In the genomic region with DNA sequence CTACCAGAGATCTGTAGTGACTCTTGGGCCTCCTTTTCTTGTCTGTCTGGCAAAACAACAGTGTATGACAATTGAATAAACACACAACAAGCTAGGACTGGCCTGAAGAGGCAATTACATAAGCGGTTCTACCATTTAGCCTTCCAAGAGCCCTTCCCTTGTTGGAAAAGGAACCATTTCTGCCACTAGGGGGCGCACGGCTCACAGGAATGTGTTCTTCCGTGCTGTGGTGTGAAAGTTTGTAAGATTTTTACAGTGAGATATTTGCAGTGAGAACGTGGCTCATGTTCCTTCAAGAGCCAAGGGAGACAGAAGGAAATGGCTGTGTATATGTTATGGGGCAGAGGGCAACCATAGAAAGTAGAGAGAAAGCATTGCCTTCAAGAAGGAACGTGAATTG, we compare ENCODE assay signal across 8 mouse cellular contexts. TPM values are rescaled to one million over a fixed set of nuclear protein-coding genes. Genes with fewer than 3 reads are reported as not detected.
DNase-seq lines count a peak whose midpoint lies in the region; ATAC-seq and TF ChIP-seq lines count a peak whose summit lies in the region.

No protein-coding gene starts in this region.

- no peaks in the 10 kb centered on the region for H3K4me1 ChIP-seq in neural tube, embryonic 15.5 days
- H3K4me1 ChIP-seq in kidney, adult 2 months (ENCODE audit: control insufficient read depth, insufficient read depth, low read length), result no peaks in the 10 kb centered on the region; the same call in 1 of the 2 replicates
- H3K4me1 ChIP-seq in limb, embryonic 14.5 days (ENCODE audit: control insufficient read depth, insufficient read depth, low read length), result no peaks in the 10 kb centered on the region
- peaks cover 41% of the 10 kb centered on the region for H3K4me1 ChIP-seq in thymus, adult 2 months (replicated peaks; ENCODE audit: control insufficient read depth, insufficient read depth, low read length)

- TF ChIP-seq CTCF in kidney, adult 2 months (conservative IDR thresholded peaks at IDR 0.05; ENCODE audit: insufficient read depth, insufficient read length, low read depth, low read length), result peak; percentile 97
- no peak for TF ChIP-seq CTCF in thymus, adult 2 months (IDR thresholded peaks at IDR 0.05; ENCODE audit: borderline replicate concordance, control insufficient read depth, extremely low read depth, insufficient read depth, low read length, poor library complexity)

- no peak overlapping the region for H3K4me2 ChIP-seq in neural tube, embryonic 15.5 days
- no peak overlapping the region for H3K4me2 ChIP-seq in limb, embryonic 14.5 days (replicated peaks; ENCODE audit: low read depth, low read length, severe bottlenecking)

- 0 out of 2 replicates have a peak, but pooled peaks cover 4% of the 10 kb centered on the region for H3K27me3 ChIP-seq in neural tube, embryonic 15.5 days (replicated peaks)
- H3K27me3 ChIP-seq in kidney, adult 2 months (replicated peaks; ENCODE audit: control insufficient read depth, insufficient read depth, low read length), result no peaks in the 10 kb centered on the region
- H3K27me3 ChIP-seq in limb, embryonic 14.5 days (ENCODE audit: control insufficient read depth, insufficient read depth, low read length), result no peaks in the 10 kb centered on the region
- H3K27me3 ChIP-seq in thymus, adult 2 months (ENCODE audit: control insufficient read depth, insufficient read depth, low read length), result no peaks in the 10 kb centered on the region

- no peak overlapping the region for H3K9ac ChIP-seq in neural tube, embryonic 15.5 days (replicated peaks)
- no peak overlapping the region for H3K9ac ChIP-seq in limb, embryonic 14.5 days (ENCODE audit: low read depth, low read length, severe bottlenecking)

- H3K4me3 ChIP-seq in neural tube, embryonic 15.5 days (replicated peaks), result no peak overlapping the region
- no peak overlapping the region for H3K4me3 ChIP-seq in kidney, adult 2 months (ENCODE audit: insufficient read depth, low read depth, low read length)
- H3K4me3 ChIP-seq in limb, embryonic 14.5 days (replicated peaks; ENCODE audit: low read length), result no peak overlapping the region
- H3K4me3 ChIP-seq in thymus, adult 2 months (ENCODE audit: control insufficient read depth, insufficient read depth, low read length), result no peak overlapping the region

- WGBS in neural tube, embryonic 15.5 days, result 17% methylated on average over 6 of the region's 6 CpGs
- WGBS in kidney, adult 2 months, result 11% methylated on average over 6 of the region's 6 CpGs
- WGBS in limb, embryonic 14.5 days, result 16% methylated on average over 6 of the region's 6 CpGs
- 9% methylated on average over 6 of the region's 6 CpGs for WGBS in thymus, adult 2 months

- TF ChIP-seq POLR2A in kidney, adult 2 months (IDR thresholded peaks at IDR 0.05; ENCODE audit: low read depth, low read length), result no peak
- TF ChIP-seq POLR2A in limb, embryonic 14.5 days (IDR thresholded peaks at IDR 0.05; ENCODE audit: borderline replicate concordance, extremely low read depth, insufficient read depth, insufficient read length), result no peak
- no peak for TF ChIP-seq POLR2A in thymus, adult 2 months (IDR thresholded peaks at IDR 0.05; ENCODE audit: control insufficient read depth, extremely low read depth, insufficient read depth, low read length, poor library complexity)

- no peak for ATAC-seq in neural tube, embryonic 15.5 days (ENCODE audit: low FRiP score)
- peak; percentile 65 for ATAC-seq in limb, embryonic 14.5 days (ENCODE audit: low FRiP score, low read depth)

- H3K9me3 ChIP-seq in neural tube, embryonic 15.5 days (replicated peaks), result no peaks in the 10 kb centered on the region
- H3K9me3 ChIP-seq in limb, embryonic 14.5 days (ENCODE audit: control insufficient read depth, low read length), result no peaks in the 10 kb centered on the region

- no peaks in the 10 kb centered on the region for H3K36me3 ChIP-seq in neural tube, embryonic 15.5 days
- H3K36me3 ChIP-seq in kidney, adult 2 months (ENCODE audit: control insufficient read depth, insufficient read depth, low read length), result no peaks in the 10 kb centered on the region
- H3K36me3 ChIP-seq in limb, embryonic 14.5 days (ENCODE audit: control insufficient read depth, insufficient read depth, low read length), result no peaks in the 10 kb centered on the region
- no peaks in the 10 kb centered on the region for H3K36me3 ChIP-seq in thymus, adult 2 months (ENCODE audit: control insufficient read depth, insufficient read depth, low read length)

- DNase-seq in neural tube, embryonic 10.5 days (ENCODE audit: extremely low spot score, low spot score), result peak; percentile 92
- peak; percentile 95 for DNase-seq in cerebellum, adult 8-10 months
- peak; percentile 73 to 78 for DNase-seq in gastrocnemius, adult 8-10 months (ENCODE audit: low spot score in 2 of 2)
- DNase-seq in kidney, adult 2 months, result peak; percentile 93
- peak; percentile 77 for DNase-seq in limb, embryonic 14.5 days (ENCODE audit: low spot score)
- peak; percentile 86 for DNase-seq in ovary, postnatal 14 days (ENCODE audit: low spot score)
- DNase-seq in thymus, adult 2 months, result peak; percentile 93

- no peak overlapping the region for H3K27ac ChIP-seq in neural tube, embryonic 15.5 days (replicated peaks)
- H3K27ac ChIP-seq in kidney, adult 2 months (ENCODE audit: insufficient read depth, low read depth, low read length), result no peak overlapping the region
- no peak overlapping the region for H3K27ac ChIP-seq in limb, embryonic 14.5 days (replicated peaks; ENCODE audit: low read depth, low read length)
- no peak overlapping the region for H3K27ac ChIP-seq in thymus, adult 2 months (ENCODE audit: control insufficient read depth, insufficient read depth, low read length)

RNA-seq across cellular contexts. Expression of gene Tmprss4, which starts 17.7 kb away (rescaled TPM):
- 2.7 TPM in 1 of 2 replicates, not detected in the other for polyA plus RNA-seq in neural tube, embryonic 15.5 days (2015; fragmentation: Nextera tagmentation; extraction: Ambion mirVana)
- total RNA-seq in gastrocnemius, adult 8-10 months (2022), result not detected
- 1.2 and 1.5 TPM in 2 replicates for polyA plus RNA-seq in kidney, adult 2 months (2012; rRNA removed)
- 1.9 and 2.3 TPM in 2 replicates for polyA plus RNA-seq in limb, embryonic 14.5 days (2012; rRNA removed)
- polyA plus RNA-seq in limb, embryonic 14.5 days (2014; fragmentation: Nextera tagmentation; extraction: Ambion mirVana), result 3.4 and 5.0 TPM in 2 replicates
- 7.4 and 16.1 TPM in 2 replicates for polyA plus RNA-seq in thymus, adult 2 months (2012; rRNA removed)

RNA-seq across cellular contexts. Expression of gene BC049352, which starts 39.8 kb away (rescaled TPM):
- polyA plus RNA-seq in neural tube, embryonic 15.5 days (2015; fragmentation: Nextera tagmentation; extraction: Ambion mirVana), result not detected in 2 replicates
- 1 to 10 TPM in 3 of 4 experiments, under 1 TPM in 1; 0.78 to 1.9 (median 1.4) TPM for total RNA-seq in gastrocnemius, adult 8-10 months (2022)
- 2.7 and 2.9 TPM in 2 replicates for polyA plus RNA-seq in kidney, adult 2 months (2012; rRNA removed)
- polyA plus RNA-seq in limb, embryonic 14.5 days (2012; rRNA removed), result 0.04 TPM in 1 of 2 replicates, not detected in the other
- polyA plus RNA-seq in limb, embryonic 14.5 days (2014; fragmentation: Nextera tagmentation; extraction: Ambion mirVana), result not detected in 2 replicates
- polyA plus RNA-seq in thymus, adult 2 months (2012; rRNA removed), result 1.7 and 4.5 TPM in 2 replicates

RNA-seq across cellular contexts. Expression of gene Il10ra, which starts 47.4 kb away (rescaled TPM):
- polyA plus RNA-seq in neural tube, embryonic 15.5 days (2015; fragmentation: Nextera tagmentation; extraction: Ambion mirVana), result 0.69 and 2.1 TPM in 2 replicates
- under 1 TPM; 0.15 to 0.36 (median 0.28) TPM for total RNA-seq in gastrocnemius, adult 8-10 months (2022)
- polyA plus RNA-seq in kidney, adult 2 months (2012; rRNA removed), result 3.3 and 5.3 TPM in 2 replicates
- polyA plus RNA-seq in limb, embryonic 14.5 days (2012; rRNA removed), result 1.6 TPM in 2 replicates
- 1.3 and 1.6 TPM in 2 replicates for polyA plus RNA-seq in limb, embryonic 14.5 days (2014; fragmentation: Nextera tagmentation; extraction: Ambion mirVana)
- 23.9 and 36.8 TPM in 2 replicates for polyA plus RNA-seq in thymus, adult 2 months (2012; rRNA removed)
